Mouse (Mus musculus) lung, postnatal 0 days (tissue): ENCODE results near the gene Mettl5.

Source experiments
- CTCF ChIP-seq: IDR thresholded peaks from 2 replicates; pipeline ENCODE4 v1.5.1; 2016; ENCODE audit warnings: antibody characterized with exemption, mild to moderate bottlenecking
- EP300 ChIP-seq: IDR thresholded peaks from 2 replicates; pipeline ENCODE4 v1.6.1; 2016; ENCODE audit warnings: antibody characterized with exemption, mild to moderate bottlenecking, control low read depth

GRCm38 (mm10) chr2:69896224-69896581 lies 10.8 kb upstream of the Mettl5 start:
- no peak for TF ChIP-seq CTCF
- no peak for TF ChIP-seq EP300
